Mouse (Mus musculus) right cerebral cortex, postnatal 36 days (tissue): ENCODE results near the gene Lrig3.

Experiments used
- DNase-seq, 2 experiments: peaks; one replicate each; pipeline ENCODE4 v3.0.0; 2022; ENCODE audit warnings: low spot score in 2 of 2, mixed read lengths in 1 of 2

The Lrig3 gene

DNA sequence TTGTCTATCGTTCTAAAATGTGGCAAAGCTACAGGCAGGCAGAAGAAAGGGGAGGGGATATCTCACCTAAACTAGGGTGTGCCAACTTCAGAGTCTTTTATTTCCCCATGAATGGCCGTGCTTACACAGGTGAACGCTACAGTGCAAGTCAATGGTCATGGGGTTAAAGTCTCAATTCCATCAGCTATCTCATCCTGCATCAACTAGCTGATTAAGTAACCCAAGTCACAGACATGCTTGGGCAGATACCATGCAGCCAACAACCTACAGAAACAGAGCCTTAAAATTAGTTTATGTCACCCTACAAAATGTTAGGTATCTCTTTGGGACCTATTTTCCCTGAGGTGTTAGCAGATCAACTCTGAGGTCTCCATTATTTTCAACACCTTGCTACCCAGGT is 1.3 kb upstream of the Lrig3 start:
- no peak for DNase-seq

DNA sequence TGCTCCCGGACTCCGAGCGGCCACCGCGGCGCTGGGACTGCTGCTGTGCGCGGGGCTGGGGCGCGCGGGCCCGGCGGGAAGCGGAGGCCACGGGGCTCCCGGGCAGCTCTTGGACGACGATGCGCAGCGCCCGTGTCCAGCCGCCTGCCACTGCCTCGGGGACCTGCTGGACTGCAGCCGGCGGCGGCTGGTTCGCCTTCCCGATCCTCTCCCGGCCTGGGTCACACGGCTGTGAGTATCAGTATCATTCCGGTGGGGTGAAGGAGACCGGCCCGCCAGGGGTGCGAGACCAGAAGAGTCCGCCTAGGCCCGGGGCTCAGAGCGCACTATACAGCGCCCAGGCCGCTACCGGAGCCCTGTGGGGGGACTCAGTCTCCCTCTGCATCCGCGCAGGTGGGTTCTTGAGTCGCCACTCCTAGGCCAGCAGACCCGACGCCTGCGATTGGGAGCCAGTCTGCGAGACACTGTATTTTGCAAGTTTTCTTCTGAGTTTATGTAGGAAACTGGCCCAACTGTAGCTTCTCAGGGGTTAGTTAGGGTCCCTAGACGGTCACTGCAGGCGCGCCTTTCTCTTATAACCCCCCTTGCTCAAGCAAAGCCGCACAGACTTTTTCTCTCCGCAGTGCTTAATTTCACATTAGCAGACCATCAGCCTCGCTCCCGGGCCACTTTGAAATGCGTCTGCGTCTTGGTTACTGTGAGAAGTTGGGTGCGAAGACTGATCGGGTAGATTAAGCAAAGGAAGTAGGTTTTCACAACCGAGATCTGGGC is 698 bp downstream of the Lrig3 start:
- DNase-seq: peak in 1 of 2 experiments; percentile 10

DNA sequence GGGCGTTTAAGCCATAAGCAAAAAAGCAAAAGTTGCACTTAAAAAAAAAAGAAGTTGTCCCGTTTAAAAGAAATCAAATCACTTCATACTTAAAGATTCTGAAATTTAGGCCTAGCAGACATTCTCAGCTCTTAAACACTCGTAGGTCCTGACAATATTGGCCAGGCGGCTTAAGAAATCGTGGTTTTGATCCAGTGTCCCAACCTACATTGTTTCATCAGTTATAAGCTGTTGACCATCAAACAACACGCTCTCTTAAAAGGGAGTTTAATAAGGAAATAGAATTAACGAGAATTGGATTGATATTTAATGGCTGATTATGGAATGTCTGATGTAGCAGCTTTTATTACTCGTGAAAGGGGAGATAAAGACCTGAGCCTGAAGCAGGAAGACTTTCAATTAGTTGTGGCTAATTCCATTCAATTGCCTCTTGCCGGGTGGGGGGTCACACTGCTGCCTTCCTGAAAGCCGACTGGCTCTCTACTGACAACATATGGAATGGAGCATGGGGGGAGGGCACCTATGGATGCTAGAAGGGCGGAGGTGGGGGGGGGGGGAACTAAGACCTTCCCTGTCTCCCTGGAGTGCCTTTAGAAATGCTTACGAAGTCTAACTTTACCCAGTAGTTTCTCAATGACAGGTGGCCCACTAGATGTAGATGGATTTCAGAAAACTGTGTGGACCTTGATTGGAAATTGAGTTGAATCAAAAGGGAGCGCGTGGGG is 1.6 kb downstream of the Lrig3 start:
- no peak for DNase-seq

DNA sequence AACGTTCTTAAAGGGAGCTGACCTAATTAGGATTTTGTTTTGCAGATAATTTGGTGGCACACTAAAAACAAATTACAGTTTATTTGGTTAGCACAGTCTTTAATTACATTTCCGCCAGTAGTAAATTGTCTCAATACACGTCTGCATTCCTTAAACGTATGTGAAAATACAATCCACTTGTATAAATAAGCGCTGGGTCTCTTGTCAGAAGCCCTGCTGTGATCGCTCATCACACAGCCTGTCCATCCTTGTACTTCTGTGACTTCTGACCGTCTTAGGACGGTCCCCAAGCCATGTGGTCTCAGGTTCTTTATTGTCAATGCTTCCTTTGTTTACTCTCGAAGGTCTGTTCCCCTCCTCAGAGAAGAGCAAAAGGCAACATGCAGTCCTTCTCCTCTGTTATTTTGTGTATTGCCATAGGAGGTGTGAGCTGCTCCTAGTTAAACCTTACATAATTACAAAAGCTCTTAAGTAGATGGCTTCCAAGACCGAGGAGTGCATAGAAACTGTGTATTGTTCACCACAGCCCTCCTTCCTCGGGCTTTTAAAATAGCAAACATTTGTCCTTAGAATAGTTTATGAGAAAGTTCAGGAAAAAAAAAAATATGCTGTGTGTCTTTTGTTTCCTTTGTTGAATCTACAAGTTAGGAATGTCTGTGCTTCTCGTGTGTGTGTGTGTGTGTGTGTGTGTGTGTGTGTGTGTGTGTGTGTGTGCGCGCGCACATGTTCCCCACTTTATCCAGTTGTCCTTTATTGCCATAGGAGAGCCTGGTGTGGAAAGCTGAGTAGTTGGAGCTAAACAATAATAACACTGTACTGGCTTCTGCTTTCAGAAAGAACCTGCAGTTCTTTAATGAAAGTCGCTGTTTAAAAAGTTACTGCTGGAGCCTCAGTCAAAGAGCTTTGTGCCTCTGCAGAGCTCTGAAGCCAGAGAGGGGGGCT is 2.5 kb downstream of the Lrig3 start:
- DNase-seq: no peak

DNA sequence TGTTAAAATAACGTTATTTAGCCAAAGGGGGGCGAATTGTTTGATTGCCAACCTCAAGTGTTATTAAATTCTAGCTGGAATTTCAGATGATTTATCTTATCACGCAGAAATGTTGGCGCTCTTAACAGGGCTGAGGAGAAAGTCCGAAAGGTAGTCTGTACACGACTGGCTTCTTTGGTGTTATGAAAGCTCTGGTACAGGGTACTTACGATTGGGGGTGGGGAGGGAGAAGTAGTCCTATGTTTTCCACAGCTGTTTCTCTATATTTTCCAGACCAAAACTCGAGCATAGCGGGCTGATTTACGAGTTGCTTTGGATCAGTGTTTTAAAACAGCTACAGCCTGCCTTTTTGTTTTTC is 3.1 kb downstream of the Lrig3 start:
- no peak for DNase-seq

DNA sequence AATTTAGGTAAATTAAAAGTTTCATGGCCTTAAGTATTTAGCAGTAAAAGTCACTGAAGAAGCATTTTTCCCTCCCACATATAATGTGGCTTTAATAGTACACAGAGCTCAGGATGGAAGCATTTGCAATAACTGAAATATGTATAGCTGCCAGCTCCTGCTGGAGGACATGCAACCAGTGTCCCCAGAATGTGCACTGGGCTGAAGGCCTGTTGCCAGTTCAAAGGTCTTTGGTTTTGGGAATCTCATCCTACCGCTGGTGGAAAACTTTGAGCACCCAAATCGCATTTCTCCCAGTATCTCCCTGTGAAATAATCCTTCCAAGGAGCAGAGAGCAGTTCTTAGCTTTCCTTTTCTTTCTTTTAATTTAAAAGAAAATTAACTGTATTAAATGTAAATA is 4.1 kb downstream of the Lrig3 start:
- DNase-seq: no peak

DNA sequence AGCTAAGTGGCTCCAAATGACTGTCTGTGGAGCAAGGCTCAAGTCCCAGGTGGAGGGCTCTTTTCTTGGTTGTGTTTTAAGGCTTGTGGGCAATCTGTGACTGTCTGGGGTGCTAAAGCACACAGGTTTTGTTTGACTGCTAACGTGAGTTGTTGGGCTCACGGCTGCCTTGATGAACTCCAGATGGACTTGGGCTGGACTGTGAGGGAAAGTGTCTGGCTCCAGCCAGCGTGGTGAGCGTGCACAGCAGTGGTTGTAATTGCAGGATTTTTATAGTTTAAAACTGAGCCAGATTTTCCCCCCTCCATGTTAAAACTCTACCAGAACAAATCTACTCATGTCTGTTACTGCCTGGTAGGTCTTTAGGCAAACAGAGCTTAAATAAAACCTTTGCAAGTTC is 4.5 kb downstream of the Lrig3 start:
- DNase-seq: no peak

DNA sequence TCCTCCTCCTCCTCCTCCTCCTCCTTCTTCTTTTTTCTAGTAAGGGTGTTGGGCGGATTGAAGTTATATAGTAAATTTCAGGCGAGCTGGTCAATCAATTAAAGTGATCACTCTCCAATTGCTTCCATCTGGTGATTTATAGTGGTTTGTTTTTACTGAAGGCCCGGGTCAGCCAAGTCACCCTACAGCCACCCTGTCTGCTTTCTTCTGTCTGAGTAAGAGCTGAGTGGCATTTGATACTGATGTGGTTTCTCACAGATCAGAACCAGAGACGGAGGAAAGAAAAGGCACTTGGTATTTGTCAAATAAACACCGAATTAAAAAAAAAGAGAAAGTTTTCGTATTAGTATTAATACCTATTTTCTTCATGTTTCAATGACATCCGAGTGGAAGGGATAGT is 7.8 kb downstream of the Lrig3 start:
- DNase-seq: no peak

DNA sequence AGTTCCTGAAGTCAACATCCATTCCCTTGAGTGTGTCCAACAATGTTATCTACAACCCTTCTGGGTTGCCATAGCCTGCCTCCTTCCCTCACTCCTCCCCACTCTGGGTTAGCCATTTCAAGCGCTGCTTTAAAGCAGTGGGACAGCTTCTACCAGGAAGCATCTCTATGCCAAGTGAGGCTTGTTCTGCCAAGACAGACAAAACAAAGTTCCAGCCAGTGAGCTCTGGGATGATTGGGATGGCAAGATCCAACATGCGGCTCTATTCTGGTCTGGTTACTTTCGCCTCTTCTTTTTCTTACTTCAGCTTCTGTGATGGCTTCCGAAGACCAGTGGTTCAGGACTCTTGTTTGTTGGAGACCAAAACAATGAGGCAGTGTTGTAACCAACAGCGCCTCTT is 16.0 kb downstream of the Lrig3 start:
- DNase-seq: no peak

DNA sequence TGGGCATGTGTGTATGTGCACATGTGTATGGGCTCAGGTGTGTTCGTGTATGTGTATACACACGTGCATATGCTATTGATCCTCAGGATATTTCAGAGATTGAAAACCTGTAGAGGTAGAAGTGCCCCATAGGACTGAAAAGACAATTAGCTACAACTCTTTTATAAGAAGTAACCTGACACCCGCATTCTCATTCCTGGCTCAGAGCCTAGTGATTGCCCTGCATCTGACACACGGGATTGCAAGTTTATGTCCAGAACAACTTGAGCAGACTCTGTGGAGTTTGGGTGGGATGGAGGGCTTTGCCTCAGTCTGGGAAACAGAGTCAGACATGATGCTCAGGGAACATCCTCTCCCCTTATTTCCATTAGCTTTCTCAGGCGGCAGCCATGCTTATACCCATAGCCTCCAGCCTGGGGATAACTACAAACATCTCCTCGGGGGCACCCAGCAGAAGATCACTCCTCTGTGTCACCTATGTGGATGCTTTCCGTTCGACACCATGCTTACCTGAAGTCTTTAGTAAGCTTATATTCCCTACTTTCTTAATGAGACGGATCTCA is 18.6 kb downstream of the Lrig3 start:
- DNase-seq: no peak

DNA sequence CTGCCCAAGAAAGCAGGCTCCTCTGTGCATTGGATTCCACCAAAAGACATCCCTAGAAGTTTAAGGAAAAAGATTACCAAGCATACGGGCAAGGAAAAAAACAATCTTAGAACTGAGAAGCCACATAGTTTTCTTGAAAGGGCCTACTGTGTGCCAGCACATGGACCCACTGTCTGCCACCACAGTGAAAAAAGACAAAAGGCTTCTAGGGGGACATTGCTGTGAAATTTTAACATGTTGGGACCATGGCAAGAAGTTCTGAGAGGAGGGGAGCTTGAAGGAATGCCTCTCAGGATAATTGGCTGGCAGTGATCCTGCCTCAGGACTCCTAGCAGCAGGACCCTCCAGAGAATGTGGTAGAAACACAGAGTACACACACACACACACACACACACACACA is 19.8 kb downstream of the Lrig3 start:
- DNase-seq: no peak

DNA sequence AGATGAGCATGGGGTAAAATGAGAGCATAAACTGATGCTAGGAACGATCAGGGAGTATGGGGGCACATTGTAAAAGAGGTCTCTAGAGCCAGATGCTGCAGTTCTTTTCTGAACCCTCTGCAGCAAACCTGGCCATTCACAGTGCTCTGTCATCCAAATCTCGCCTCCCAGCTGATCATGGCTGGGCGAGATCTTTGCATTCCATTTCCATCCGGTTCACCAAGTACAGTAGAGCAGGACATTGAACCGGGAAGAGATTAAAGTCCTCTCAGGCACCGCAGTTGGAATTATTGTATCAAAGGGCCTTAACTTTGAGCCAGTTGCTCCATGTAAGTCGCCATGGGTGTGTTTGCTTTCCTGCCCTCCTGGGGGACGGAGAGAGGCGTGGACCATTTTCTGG is 20.5 kb downstream of the Lrig3 start:
- DNase-seq: no peak

DNA sequence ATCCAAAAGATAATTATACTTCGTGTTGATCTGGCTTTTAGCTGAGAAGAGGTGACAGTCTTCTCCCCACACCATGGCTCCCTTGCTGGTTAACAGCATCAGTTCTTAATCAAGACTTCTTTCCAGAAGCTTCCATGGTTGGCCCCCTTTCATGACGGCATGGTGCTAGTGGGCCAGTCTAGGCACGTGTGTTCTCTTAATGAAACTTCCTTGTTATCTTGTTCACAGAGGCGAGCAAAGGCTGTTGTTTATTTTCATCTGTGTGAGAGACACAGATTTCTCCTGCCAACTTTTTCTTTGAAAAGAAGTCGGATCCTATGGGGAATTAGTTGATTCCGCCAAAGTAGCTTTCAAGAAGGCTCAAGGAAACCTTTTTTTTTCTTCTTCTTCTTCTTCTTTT is 21.3 kb downstream of the Lrig3 start:
- DNase-seq: no peak

DNA sequence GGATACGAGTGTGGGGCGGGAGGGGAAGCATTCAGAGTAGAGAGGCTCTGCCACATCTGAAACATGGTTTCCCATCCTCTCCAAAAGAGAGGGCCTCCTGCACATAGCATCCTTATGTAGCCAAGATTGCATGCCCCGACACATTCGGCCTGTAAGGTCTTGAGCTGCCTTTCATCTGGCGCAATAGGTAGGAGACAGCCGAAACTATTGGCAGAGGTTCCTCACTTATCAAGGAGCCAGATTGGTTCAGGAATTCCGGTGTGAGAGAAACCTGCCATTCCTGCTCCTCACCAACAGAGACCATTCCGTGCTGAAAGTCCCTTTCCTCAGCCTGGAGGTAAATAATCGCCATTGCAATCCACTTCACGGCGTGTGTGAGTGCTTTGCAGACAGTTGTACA is 22.1 kb downstream of the Lrig3 start:
- DNase-seq: no peak

DNA sequence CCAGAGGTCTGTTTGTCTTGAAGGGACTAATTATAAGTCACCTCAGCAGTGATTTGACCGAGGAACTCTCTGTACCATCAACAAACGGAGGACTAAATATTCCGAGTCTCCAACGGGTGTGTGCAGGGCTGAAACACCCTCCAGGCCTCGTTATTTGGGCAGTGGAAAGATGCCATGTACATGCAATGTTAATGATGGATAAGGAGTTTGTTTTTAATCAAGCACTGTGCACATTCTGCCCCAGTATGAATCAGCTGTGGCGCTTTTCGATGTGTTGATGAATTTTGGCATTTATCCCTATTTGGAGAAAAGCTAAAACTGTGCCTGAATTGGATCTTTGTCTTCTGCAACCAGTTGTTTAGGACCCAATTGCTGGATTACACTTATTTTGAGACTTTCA is 23.9 kb downstream of the Lrig3 start:
- DNase-seq: no peak

DNA sequence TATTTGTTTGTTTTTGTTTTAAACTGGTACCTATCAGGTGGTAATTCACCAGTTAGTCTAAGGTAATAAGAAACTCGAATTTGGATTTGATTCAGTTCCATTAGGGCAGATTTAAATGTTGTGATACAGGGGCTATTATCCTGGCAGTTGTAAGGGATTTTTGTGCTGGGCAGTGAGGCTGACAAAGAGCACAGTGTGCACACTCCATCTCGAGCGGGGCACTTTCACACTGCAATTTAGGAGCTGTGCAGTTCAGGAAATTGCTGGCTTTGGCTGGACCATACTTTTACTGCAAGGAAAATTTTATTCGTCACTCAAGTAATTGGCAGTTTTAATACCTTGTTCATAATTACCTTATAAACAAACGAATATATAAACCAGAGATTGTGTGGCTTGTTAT is 24.4 kb downstream of the Lrig3 start:
- no peak for DNase-seq

DNA sequence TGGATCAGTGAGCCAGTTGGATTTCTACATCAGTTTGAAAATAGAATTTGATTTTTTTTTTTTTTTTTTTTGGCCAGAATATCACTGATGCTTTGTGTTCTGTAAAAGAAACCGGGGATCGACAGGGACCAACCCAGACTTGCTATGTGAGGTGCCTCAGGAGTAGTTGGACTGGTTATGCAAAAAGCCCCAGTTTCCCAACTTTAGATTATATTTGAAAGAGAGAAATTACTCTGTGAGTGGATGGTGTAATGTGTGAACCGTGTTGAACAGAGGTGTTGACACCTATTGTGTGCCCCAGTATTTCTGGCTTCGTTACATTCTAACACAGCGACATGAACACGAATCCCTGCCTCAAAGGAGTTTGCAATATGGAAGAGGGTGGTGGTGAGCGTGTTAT is 25.9 kb downstream of the Lrig3 start:
- DNase-seq: no peak

DNA sequence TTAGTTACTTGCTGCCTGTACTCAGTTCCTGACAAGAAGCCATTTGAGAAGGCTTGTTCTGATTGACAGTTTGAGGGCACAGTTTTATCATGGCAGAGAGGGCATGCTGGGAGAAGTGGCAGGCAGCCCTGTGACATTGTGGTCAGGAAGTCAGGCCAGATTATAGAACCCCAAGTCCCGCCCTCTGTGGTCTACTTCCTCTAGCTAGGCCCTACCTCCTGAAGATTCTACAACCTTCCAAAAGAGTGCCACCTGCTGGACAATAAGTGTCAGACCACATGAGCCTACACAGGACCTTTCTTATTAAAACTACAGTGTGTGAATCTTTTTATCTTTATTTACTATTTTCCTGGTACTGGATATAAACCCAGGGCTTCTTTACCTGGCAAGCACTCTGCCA is 28.9 kb downstream of the Lrig3 start:
- DNase-seq: no peak

DNA sequence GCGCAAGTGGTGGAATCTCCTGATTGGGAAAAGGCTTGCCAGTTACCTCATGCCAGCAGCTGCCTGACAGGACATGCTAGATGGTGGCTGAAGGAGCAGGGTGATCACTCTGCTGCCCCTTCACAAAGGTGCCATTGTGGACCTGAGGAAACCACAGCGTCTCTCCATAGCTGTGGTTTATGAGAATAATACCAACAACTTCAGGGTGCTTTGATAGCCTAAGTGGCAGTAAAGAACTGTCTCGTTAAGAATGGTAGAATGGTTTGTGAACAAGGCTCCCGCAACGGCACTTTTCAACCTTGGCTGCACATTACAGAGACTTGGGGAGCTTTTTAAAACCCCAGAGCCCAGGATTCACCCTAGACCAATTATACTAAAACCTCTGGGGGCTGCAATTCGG is 29.7 kb downstream of the Lrig3 start:
- no peak for DNase-seq

DNA sequence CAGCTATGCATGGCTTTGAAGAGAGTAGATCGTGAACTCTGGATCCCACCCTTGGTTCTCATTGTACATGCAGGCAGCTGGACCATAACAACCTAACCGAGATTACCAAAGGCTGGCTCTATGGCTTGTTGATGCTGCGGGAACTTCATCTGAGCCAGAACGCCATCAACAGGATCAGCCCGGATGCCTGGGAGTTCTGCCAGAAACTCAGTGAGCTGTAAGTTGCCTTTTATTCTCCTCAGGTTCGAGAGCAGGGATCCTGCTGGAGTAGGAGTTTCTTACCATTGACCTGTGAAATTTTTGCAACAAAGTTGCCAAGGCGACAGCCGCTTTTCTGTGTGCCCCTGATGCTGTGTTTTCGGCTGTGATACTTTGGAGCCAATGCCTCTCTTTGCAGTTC is 31.0 kb downstream of the Lrig3 start:
- no peak for DNase-seq

DNA sequence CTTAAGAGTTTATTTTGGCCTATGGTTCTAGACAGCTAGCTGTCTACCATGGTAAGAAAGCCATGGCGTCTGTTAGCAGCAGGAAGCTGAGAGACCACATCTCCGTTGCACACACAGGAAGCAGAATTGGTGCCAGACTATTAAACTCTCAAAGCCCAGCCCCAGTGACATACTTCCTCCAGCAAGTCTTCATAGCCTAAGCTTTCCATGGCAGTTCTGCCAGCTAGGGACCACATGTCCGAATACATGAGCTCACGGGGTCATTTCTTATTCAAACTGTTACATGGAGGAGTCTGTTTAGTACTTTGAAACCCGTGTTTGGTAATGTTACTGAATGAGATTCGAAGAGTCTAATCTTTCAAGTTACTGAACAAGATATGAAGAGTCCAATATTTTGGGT is 33.6 kb downstream of the Lrig3 start:
- no peak for DNase-seq

DNA sequence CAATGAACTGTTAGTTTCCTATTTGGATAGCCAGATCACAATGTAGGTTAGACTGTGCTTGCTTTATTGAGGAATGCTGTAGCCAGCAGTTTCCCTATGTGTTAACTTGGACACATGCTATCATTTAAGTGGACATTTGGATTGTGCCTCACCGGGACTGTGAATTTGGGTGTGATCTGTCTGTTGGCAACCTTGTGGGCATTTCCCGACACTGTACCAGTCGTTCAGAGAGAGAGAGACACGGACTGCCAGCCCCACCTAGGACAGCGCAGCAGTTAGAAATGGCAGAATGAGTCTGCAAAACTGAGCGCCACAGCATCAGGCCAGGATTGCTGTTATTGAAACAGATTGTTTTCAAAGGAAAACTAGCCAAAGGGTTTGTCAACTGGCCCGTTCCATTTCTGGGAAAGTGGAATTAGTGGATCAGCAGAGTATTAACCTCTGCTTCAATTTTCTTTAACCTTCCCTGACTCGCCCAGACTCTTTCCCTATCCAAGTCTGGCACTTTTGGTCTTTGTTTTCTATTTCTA is 35.0 kb downstream of the Lrig3 start:
- no peak for DNase-seq
